Mouse (Mus musculus) ES-E14 (cell line): Measurements from ENCODE around the gene Pde4d. TPM values are rescaled to one million over a fixed set of nuclear protein-coding genes. Genes with fewer than 3 reads are reported as not detected.

Experiments used
- DNase-seq: peaks from one replicate; pipeline ENCODE4 v3.0.0-alpha.2; 2013; ENCODE audit warnings: low read depth, low spot score
- H3K27ac ChIP-seq: 2 replicates; pipeline ENCODE4 v1.5.1; 2012; ENCODE audit warnings: low read depth, mild to moderate bottlenecking, low read length, moderate library complexity, mixed read lengths; ENCODE audit not compliant: poor library complexity, insufficient read depth, severe bottlenecking
- H3K36me3 ChIP-seq: 2 replicates; pipeline ENCODE4 v1.6.1; 2012; ENCODE audit warnings: mild to moderate bottlenecking, low read length, moderate library complexity, mixed read lengths; ENCODE audit not compliant: control insufficient read depth, poor library complexity, insufficient read depth, severe bottlenecking
- H3K4me1 ChIP-seq, 2 experiments: fragments of 150-350 bp in 1 of 2; sonication (generic) in 1 of 2; 2 replicates each; pipeline ENCODE4 v1.6.1; 2012; ENCODE audit warnings: low read length in 2 of 2, mild to moderate bottlenecking in 1 of 2, mixed read lengths in 1 of 2; ENCODE audit not compliant: control insufficient read depth in 2 of 2, insufficient read depth in 2 of 2, poor library complexity in 1 of 2
- H3K4me3 ChIP-seq, 2 experiments: fragments of 150-350 bp in 1 of 2; sonication (generic) in 1 of 2; 2 replicates each; pipeline ENCODE4 v1.5.1; 2012; ENCODE audit warnings: low read length in 2 of 2, low read depth in 1 of 2, mild to moderate bottlenecking in 1 of 2, mixed read lengths in 1 of 2; ENCODE audit not compliant: insufficient read depth in 1 of 2, poor library complexity in 1 of 2, severe bottlenecking in 1 of 2
- H3K9ac ChIP-seq: 2 replicates; pipeline ENCODE4 v1.6.1; 2012; ENCODE audit warnings: low read depth, mild to moderate bottlenecking, low read length, mixed read lengths; ENCODE audit not compliant: poor library complexity, insufficient read depth, severe bottlenecking
- H3K9me3 ChIP-seq: fragments of 150-350 bp; sonication (generic); 2 replicates; pipeline ENCODE4 v1.6.1; 2012; ENCODE audit warnings: low read depth, mild to moderate bottlenecking, low read length; ENCODE audit not compliant: control insufficient read depth, insufficient read depth
- CHD2 ChIP-seq: IDR thresholded peaks from 2 replicates; pipeline ENCODE4 v1.6.1; 2014; ENCODE audit warnings: mild to moderate bottlenecking, low read depth, low read length, inconsistent platforms
- HCFC1 ChIP-seq: IDR thresholded peaks from 2 replicates; pipeline ENCODE4 v1.6.1; 2012; ENCODE audit warnings: low read length, inconsistent platforms, borderline replicate concordance; ENCODE audit not compliant: insufficient read depth
- MAFK ChIP-seq: IDR thresholded peaks from 2 replicates; pipeline ENCODE4 v1.6.1; 2014; ENCODE audit warnings: mild to moderate bottlenecking, low read depth, low read length, inconsistent platforms; ENCODE audit not compliant: insufficient read depth
- ZC3H11A ChIP-seq: IDR thresholded peaks from 2 replicates; pipeline ENCODE4 v1.6.1; 2012; ENCODE audit warnings: low read depth, mild to moderate bottlenecking, inconsistent platforms, low read length, borderline replicate concordance
- ZNF384 ChIP-seq: IDR thresholded peaks from 2 replicates; pipeline ENCODE4 v1.6.1; 2012; ENCODE audit warnings: low read depth, low read length, inconsistent platforms
- in situ Hi-C, 2 experiments: fragments of 600-800 bp; cut with MboI; formaldehyde crosslinking; loops; one replicate each; pipeline ENCODE4 v1.15.1; 2025; ENCODE audit warnings: low sequenced_read_pairs in 2 of 2, inconsistent platforms in 1 of 2; ENCODE audit not compliant: unreplicated experiment in 2 of 2
- total RNA-seq: library from RNA; depleted of rRNA; stranded (reverse); fragments of 300-350 nt; gene quantifications from 2 replicates; pipeline ENCODE4 v1.2.3, GENCODE M21; 2012

Gene Pde4d
- total RNA-seq, 1 experiment: 10.4 TPM

- in situ Hi-C loops: no loop called here
- H3K9ac ChIP-seq: no peak overlapping the region
- peaks cover 22 to 28% of the 10 kb centered on the region in 2 experiments for H3K4me1 ChIP-seq
- no peak overlapping the region for H3K27ac ChIP-seq
- DNase-seq: no peak
- H3K9me3 ChIP-seq: no peaks in the 10 kb centered on the region
- H3K4me3 ChIP-seq: no peak overlapping the region
- no peak for TF ChIP-seq CHD2
- no peak for TF ChIP-seq MAFK
- no peak for TF ChIP-seq ZC3H11A
- no peak for TF ChIP-seq ZNF384
- no peaks in the 10 kb centered on the region; the same call in 1 of the 2 replicates for H3K36me3 ChIP-seq
These were observed 1188.5 kb downstream of the Pde4d start for GRCm38 (mm10) chr13:109638273-109638672.

GRCm38 (mm10) chr13:109639286-109639685, 1189.5 kb downstream of the Pde4d start:
- H3K36me3 ChIP-seq: no peaks in the 10 kb centered on the region; the same call in 1 of the 2 replicates
- in situ Hi-C loops: no loop called here
- DNase-seq: no peak
- H3K9me3 ChIP-seq: no peaks in the 10 kb centered on the region
- H3K27ac ChIP-seq: no peak overlapping the region
- peaks cover 23 to 29% of the 10 kb centered on the region in 2 experiments for H3K4me1 ChIP-seq
- no peak overlapping the region for H3K9ac ChIP-seq
- no peak for TF ChIP-seq CHD2
- no peak for TF ChIP-seq MAFK
- TF ChIP-seq ZC3H11A: no peak
- no peak for TF ChIP-seq HCFC1
- TF ChIP-seq ZNF384: no peak
- no peak overlapping the region for H3K4me3 ChIP-seq

GRCm38 (mm10) chr13:109641562-109641961, 1191.8 kb downstream of the Pde4d start:
- in situ Hi-C loops: no loop called here
- H3K36me3 ChIP-seq: no peaks in the 10 kb centered on the region; the same call in 1 of the 2 replicates
- no peak overlapping the region for H3K4me3 ChIP-seq
- DNase-seq: no peak
- no peak overlapping the region for H3K27ac ChIP-seq
- no peak overlapping the region for H3K9ac ChIP-seq
- peaks cover 20 to 31% of the 10 kb centered on the region in 2 experiments for H3K4me1 ChIP-seq
- H3K9me3 ChIP-seq: no peaks in the 10 kb centered on the region
- TF ChIP-seq ZNF384 (no peak), CHD2 (no peak)

GRCm38 (mm10) chr13:109643419-109643818, 1193.7 kb downstream of the Pde4d start:
- Histone ChIP-seq H3K4me1 (peaks cover 26 to 33% of the 10 kb centered on the region in 2 experiments), H3K36me3 (no peaks in the 10 kb centered on the region; the same call in 1 of the 2 replicates), H3K9ac (no peak overlapping the region), H3K9me3 (no peaks in the 10 kb centered on the region), H3K4me3 (no peak overlapping the region), H3K27ac (no peak overlapping the region)
- in situ Hi-C loops: no loop called here
- TF ChIP-seq ZC3H11A: no peak
- TF ChIP-seq ZNF384: no peak
- TF ChIP-seq MAFK: no peak
- TF ChIP-seq CHD2: no peak
- no peak for TF ChIP-seq HCFC1
- no peak for DNase-seq

- no peak for DNase-seq
- Histone ChIP-seq H3K36me3 (no peaks in the 10 kb centered on the region; the same call in 1 of the 2 replicates), H3K4me1 (peaks cover 26 to 33% of the 10 kb centered on the region in 2 experiments), H3K9me3 (no peaks in the 10 kb centered on the region), H3K9ac (no peak overlapping the region), H3K27ac (no peak overlapping the region; the same call in 1 of the 2 replicates), H3K4me3 (no peak overlapping the region)
- TF ChIP-seq ZNF384: no peak
- in situ Hi-C loops: no loop called here
These were observed 1194.3 kb downstream of the Pde4d start for GRCm38 (mm10) chr13:109644086-109644485.
